Mouse (Mus musculus) skeletal muscle tissue, adult 2 months (tissue): ENCODE data around the gene Klre1.
"Not testable (repeated sequence)": the region's sequence is repeated elsewhere in the genome, so short reads cannot be mapped to it uniquely, and the experiment has no call there.

Source experiments
- DNase-seq: peaks from one replicate; pipeline ENCODE4 v3.0.0-alpha.2; 2012; ENCODE audit warnings: low read depth, low spot score

Gene Klre1

GRCm38 (mm10) chr6:129583014-129583413, 5.3 kb downstream of the Klre1 start:
- no peak for DNase-seq

DNA sequence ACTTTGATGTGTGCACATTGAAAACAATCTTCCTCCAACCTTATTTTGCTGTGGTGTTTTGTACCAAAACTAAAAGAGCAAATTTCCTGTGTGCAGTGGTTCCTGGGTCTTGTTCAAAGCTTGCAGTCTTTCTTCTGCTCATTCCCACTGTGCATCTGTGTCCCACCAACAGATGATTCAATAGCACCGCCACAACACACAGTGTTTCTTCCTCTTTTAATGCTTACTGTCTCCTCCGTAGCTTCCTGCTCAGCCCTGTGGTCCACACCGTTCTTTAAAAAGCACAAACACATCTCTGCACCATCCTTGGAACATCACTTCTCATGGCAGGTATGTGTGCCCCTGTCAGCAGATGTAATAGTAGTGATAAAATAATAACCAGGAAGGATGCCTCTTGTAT, 13.8 kb downstream of the Klre1 start, which contains the start of gene Klrd1:
Klrd1 (plus strand) TSS at position 275 of the 400 bp plus-strand sequence.
- DNase-seq = no peak

DNA sequence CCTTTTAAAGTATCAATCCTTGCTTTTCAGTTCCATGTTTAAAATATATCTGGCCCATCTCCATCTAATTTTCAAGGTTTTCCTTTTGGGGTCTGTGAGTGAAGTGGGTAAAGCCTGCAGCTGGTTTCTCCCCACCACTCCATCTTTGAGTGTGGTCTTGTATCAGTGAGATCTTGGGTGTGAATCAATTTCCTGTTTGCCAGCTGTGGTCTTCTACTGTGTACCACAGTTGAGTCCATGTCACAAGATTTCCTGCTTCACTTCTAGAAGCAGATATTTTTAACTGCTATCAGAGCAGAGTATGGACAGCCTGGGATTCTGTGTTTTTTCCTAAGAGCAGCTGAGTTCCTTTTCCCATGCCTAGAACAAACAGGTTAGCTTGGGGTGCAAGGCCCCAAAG, 30.7 kb downstream of the Klre1 start:
- DNase-seq = no peak

DNA sequence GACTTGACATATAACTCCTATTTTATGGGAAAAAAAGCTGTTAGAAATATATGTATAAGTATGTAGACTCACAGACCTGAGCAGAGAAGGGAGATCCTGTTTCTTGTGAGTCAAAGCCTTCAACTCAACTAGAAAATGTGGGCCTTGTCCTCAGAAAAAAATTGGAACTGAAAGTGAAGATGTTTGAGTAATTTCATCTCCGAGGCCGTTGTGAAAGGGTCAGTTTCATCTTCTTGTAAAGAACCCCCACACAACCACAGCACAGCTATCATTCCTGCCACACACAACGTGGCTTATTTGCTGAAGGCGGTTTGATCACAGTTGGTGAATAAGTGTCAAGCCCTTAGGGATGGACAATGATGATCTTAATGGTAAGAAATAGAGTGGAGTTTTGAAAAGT, 46.0 kb downstream of the Klre1 start, which contains the start of gene Klrk1:
Klrk1 (minus strand) TSS at position 130 of the 400 bp plus-strand sequence.
- DNase-seq = no peak

DNA sequence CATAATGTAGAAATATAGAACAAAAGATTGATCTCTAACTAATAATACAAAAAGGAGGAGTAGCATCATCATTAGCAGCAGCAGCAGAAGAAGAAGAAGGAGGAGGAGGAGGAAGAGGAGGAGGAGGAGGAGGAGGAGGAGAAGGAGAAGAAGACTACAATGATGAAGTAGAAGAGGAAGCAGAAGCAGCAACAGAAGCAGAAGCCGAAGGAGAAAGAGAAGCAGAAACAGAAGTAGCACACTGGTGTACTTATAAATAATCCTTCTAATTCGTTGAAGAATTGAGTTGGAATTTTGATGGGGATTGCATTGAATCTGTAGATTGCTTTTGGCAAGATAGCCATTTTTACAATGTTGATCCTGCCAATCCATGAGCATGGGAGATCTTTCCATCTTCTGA, 53.3 kb downstream of the Klre1 start:
- DNase-seq = not testable (repeated sequence)
